Mouse (Mus musculus) c-Kit-positive CD71-negative TER-119-negative erythroid progenitor cells, embryonic 14.5 days (primary cell): ENCODE data around the gene Dicer1.

Source experiments
- DNase-seq: peaks from one replicate; pipeline ENCODE4 v3.0.0-alpha.2; 2013; ENCODE audit warnings: low read depth

The Dicer1 gene

GRCm38 (mm10) chr12:104751814-104752765, at the start of gene Dicer1:
Gene Dicer1, minus strand, starts transcription at chr12:104751952.
- peak; percentile 87 for DNase-seq

- no peak for DNase-seq
These were observed 47.6 kb upstream of the Dicer1 start for GRCm38 (mm10) chr12:104799365-104799764.

GRCm38 (mm10) chr12:104797905-104798304, 46.2 kb upstream of the Dicer1 start:
- no peak for DNase-seq

- DNase-seq, result no peak
These were observed 45.1 kb upstream of the Dicer1 start for GRCm38 (mm10) chr12:104796635-104797378.

GRCm38 (mm10) chr12:104794957-104795356, 43.2 kb upstream of the Dicer1 start:
- no peak for DNase-seq

GRCm38 (mm10) chr12:104793486-104793885, 41.7 kb upstream of the Dicer1 start:
- DNase-seq, result no peak

GRCm38 (mm10) chr12:104777603-104778002, 25.9 kb upstream of the Dicer1 start:
- no peak for DNase-seq

GRCm38 (mm10) chr12:104771941-104772340, 20.2 kb upstream of the Dicer1 start:
- no peak for DNase-seq

- DNase-seq, result no peak
These were observed 17.5 kb upstream of the Dicer1 start for GRCm38 (mm10) chr12:104769201-104769785.

GRCm38 (mm10) chr12:104767183-104767582, 15.4 kb upstream of the Dicer1 start:
- DNase-seq, result no peak

- no peak for DNase-seq
These were observed 14.0 kb upstream of the Dicer1 start for GRCm38 (mm10) chr12:104765761-104766160.

GRCm38 (mm10) chr12:104765116-104765515, 13.4 kb upstream of the Dicer1 start:
- no peak for DNase-seq

- no peak for DNase-seq
These were observed 12.2 kb upstream of the Dicer1 start for GRCm38 (mm10) chr12:104763918-104764317.

- DNase-seq, result no peak
These were observed 9.7 kb upstream of the Dicer1 start for GRCm38 (mm10) chr12:104761411-104761810.

- no peak for DNase-seq
These were observed 6.3 kb upstream of the Dicer1 start for GRCm38 (mm10) chr12:104758066-104758465.

GRCm38 (mm10) chr12:104753686-104754085, 1.9 kb upstream of the Dicer1 start:
- DNase-seq, result no peak

- no peak for DNase-seq
These were observed 380 bp downstream of the Dicer1 start for GRCm38 (mm10) chr12:104751331-104751813.

GRCm38 (mm10) chr12:104748946-104749345, 2.8 kb downstream of the Dicer1 start:
- no peak for DNase-seq

- DNase-seq, result no peak
These were observed 4.5 kb downstream of the Dicer1 start for GRCm38 (mm10) chr12:104747252-104747651.

GRCm38 (mm10) chr12:104746601-104747000, 5.2 kb downstream of the Dicer1 start:
- DNase-seq, result no peak

GRCm38 (mm10) chr12:104743687-104744086, 8.1 kb downstream of the Dicer1 start:
- no peak for DNase-seq

GRCm38 (mm10) chr12:104742247-104742646, 9.5 kb downstream of the Dicer1 start:
- no peak for DNase-seq
